Mouse (Mus musculus) right cerebral cortex, adult 18-20 months (tissue): Measurements from ENCODE around the gene Pan3.
"Not testable (repeated sequence)": the region's sequence is repeated elsewhere in the genome, so short reads cannot be mapped to it uniquely, and the experiment has no call there.

Experiments
- DNase-seq: peaks from one replicate; pipeline ENCODE4 v3.0.0; 2022; ENCODE audit warnings: mixed read lengths

Gene Pan3

DNA sequence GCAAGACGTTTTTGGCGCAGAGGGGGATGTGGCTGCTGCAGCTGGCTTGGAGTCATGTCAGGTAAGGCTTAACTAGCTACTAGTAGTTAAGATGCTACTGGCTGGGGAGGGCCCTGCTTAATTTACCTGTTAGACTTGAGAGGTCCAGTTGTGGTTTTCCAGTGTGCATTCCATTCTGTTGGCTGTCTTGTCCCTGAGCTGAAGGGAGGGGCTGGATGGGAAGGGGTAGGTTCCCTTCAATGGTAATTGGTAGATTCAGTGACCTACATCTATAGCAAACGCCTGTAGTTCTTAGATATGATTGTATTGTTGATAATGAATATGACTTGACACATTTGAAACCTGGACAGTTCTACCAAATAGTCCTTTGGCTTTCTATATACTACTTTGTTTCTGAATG, 62.5 kb downstream of the Pan3 start:
- DNase-seq = no peak

DNA sequence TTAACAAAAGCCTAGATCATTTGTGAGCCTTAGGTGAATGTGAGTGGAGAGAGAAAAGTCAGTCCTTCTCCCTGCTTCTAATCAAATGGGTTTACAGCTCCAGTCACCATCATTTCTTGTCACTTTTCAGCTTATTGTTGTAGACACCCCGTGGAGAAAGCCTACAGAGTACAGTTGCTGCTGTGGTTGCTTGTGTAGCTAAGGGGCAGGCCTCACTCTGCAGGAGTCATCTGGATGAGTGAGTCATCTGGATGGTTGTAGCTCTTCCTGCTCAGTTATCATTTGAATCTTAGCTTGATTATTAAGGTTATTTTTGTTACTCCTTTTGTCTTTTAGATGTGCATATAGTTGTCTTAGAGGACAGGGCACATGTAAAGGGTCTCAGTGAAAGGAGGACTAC, 63.2 kb downstream of the Pan3 start:
- DNase-seq = no peak

DNA sequence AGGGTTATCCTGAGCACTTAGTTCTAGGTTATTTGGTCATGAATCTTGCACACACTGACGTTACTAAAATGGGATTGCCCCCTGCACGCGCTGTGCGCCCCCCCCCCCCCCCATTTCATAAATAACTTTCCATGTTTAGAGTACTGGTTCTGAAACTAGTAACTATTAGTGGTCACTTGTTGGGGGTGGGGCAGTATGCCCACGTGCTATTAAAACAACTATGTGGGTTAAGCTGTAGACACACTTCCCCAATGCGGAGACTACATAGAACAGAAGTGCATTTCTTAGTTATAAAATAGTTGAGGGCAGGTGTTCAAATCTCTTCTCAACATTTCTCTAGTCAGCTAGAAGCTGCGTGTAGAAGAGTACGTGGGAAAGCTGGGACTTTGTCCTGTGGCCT, 63.7 kb downstream of the Pan3 start:
- DNase-seq = no peak

DNA sequence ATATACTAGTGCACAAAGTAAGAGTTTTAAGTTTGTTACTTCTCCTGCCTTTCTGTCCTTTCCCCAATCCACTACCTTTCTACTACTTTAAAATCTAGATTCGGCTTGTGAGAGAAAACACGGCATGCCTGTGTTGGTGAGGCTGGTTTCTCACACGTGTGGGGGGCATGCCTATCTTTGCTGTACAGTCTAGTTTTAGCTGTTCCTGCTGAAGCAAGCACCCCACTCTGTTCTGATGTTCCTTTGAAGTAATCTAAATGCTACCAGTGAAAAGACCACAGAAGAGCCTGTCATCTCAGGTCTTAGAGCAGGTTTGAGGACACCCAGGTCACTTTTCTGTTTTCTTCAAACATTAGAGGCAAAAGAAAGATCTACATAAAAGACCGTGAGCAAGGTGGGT, 64.4 kb downstream of the Pan3 start:
- DNase-seq = no peak

DNA sequence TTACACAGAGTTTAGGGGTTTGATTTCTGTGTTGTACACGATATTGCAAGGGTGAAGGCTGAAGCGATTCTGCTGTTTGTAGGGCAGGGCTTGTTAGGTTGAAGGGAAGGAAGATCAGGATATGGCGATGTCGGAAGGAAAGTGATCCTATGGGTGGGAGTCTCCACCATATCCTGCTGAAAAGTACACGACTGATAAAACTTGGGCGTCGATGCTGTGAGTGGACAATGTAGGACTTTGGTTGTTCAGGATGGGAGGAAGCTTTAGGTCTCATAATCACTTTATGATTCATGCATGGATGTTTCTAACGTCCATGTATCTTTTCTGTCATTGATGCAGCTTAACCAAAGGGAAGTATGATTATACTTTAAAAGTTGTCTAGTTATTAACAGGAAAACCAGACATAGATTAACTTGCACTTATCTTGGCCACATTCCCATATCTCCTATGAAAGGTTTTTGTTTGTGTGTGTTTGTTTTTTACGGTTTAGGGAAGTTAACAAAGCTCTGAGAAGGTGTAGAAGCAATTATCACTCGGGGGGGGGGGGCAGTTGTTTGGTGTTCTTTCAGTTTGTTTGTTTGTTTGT, 64.9 kb downstream of the Pan3 start:
- DNase-seq = no peak

DNA sequence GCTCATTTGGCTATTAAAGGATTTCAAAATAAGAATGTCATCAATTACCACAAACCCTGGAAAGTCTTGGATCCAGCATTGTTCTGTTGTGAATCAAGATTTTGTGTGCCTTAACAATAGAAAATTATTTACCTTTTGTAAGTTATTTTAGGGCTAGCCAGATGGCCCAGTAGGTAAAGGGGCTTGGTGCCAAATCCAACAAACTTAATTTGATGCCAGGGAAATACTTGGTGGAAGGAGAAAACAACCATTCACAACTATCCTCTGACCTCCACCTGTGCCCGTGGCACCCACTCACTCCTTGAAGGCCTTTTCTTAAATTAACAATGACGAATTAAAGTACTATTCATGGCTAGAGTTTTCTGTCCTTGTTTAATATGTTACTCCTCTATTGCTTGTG, 66.0 kb downstream of the Pan3 start:
- DNase-seq = no peak

DNA sequence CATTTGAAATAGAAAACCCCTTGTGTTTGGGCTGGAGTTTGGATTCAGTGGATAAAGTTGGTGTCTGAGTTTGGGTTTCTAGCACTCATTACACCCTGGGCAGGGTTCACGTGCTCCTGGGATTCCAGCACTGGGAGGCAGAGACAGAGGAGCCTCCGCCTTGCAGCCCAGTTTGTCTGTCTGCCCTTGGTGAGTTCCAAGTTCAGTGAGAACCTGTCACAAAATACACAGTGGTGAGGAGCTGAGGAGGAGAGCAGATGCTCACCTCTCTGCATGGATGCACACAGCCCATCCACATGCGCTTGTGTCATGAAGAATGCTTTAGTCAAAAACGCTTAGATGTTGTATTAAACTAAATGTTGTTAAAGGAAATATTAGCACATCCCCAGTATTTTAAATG, 67.0 kb downstream of the Pan3 start:
- DNase-seq = no peak

DNA sequence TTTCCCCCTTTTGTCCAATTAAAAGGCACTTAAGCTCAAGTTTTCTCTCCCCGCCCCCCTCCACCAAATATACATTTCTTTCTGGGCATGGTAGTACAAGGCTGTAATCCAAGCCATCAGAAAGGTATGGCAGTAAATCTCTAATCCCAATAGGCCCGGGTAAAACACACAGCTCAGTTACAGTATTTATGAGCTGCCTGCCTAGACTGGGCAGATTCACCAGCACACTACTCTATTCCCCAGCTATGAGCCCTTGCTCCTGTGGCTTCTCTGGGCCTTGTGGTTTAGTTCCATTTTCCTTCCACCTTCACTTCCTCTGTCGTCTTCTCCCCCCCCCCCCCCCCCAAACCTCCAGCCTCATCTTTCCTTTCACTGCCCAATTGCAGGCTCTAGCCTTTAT, 67.8 kb downstream of the Pan3 start:
- no peak for DNase-seq

DNA sequence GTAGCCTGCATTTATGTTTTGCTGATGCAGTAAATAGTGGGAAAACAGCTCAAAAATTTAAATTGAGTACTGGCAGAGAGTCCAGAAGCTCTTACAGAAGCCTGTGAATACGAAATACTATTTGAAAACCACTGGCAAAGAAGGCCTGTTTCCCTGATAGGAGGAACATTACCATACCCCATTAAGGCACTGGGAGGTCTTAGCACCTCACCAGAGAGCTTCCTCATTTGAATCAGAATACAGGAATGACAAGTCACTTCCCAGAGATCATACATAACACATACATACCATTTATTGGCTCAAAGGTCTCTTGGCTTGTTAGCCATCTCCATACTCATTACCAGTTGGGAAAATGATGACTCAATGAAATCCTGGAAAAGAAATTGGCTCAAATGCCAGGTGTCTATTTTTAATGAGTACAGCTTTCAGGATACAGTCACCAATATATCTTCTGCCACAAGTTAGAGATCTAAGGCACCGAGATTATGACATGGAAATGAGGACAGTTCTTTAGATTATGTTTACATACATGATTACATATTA, 71.6 kb downstream of the Pan3 start:
- DNase-seq = no peak

DNA sequence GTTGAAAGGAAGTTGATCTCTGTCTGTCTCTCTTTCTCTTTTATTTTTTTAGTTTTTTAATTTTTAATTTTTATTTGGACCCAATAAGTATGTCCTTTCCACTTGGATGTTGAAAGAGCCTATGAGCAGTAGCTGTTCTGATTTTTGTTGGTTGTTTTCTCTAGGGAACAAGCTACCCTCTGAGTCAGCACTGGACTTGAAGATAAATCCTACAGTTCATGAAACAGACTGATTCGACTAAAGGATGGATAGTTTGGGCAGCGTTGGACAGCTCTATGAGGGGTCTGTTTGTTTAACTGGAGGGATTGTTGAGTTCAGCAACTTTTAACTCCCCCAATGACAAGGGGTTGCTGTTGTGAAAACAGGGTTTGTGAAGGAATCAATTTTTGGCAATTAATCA, 73.0 kb downstream of the Pan3 start:
- no peak for DNase-seq

DNA sequence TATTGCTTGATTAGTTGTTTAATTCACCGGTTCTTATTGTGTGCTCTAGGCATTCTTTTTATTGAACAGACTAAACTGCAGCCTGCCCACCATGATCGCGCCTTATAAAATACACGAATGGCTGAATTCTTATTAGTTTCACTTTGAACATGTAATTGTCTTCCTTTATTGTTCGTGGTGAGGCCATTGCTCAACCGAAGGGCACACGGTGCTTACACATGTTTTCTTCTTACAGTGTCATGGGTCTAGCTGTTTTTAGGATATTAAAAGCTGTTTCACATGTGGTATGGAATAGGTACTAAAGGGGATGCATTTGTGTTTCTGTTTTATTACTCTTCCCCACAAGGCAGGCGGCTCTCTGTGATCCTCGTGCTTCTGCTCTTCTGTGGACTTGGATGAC, 81.4 kb downstream of the Pan3 start:
- no peak for DNase-seq

DNA sequence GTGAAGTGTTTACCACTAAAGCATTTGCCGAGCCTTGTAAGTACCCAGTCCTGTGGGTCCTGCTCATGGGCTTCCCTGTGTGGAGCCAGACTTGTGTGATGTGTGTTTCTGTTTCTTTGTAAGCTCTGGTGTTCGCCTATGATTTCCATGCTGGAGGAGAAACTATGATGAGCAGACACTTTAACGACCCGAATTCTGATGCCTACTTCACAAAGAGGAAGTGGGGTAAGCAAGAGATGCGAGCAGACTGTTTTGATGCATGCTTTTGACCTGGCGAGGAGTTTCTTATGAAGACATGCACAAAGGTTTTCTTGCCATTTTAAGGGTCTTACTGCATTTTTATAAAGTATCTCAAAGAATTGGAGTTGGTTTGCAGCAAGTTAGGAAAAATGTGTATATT, 97.0 kb downstream of the Pan3 start:
- no peak for DNase-seq

DNA sequence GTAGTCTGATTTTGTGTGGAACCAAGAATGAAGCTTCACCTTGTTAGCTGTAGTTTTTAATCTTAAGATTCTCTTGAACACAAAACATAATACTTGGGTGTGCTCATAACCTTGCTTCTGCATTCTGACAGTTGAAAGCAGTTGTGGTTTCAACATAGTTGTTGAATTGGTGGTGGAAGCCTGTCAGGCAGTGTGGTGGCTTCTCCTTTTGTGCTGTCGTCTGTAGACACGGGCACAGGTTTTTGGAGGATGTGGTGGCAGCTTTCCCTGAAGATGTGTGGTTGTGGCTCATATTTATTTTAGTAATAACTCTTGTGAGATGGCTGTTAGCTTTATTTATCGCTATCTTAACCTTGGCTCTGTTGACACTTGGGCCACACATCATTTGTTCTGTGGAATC, 97.8 kb downstream of the Pan3 start:
- no peak for DNase-seq

DNA sequence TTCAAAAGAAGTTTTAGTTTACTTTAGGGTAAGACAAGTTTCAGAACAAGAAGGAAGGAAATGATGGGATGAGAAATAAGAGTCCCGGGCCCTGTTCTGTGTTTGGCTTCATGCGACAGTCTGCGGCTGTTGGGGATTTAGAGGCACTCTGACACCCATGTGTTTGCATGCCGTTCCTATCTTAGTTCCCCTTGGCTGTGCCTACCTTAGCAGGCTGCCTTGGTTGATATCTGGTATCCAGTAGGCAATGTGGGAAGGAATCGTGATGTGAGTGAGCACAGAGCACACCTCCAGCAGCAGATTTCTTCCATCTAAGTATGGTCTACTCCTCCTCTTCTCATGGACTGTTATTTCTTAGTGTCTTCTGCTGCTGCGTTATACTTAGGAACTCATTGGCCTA, 102.1 kb downstream of the Pan3 start:
- DNase-seq = no peak

DNA sequence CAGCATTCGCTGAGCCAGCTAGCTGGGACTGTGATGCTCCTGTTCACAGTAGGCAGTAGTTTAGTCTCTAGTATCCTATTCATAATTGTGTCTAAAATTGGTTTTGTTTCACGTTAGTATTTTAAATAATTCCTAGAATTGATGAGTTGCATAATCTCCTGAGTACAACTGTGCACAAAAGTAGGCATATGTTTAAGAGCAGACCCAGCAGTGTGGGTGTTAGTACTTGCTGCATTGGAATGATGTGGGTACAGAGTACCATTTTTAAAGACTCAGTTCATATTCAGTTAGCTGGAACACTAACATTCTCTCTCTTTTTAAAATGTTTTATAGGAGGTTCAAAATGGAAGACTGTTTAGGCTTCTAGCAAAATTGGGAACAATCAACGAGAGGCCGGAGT, 109.4 kb downstream of the Pan3 start:
- DNase-seq = peak; percentile 54

DNA sequence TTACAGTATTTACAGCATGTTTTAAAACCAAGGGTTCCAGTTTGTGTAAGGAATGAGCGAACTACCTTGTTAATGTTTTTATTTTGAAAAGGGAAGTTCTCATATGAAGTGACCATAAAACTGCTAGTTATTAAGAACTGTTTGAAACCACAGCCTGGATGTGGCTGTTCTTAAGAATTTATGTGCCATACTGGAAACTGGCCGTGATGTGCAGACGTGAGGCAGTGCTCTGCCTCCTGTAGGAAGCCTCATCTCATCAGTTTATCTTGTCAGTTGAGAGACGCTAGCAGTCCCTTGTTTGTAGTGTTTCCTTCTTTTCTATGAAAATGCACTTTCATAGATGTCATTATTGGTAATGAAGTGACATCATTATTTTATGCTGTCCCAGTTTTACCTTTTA, 109.9 kb downstream of the Pan3 start:
- no peak for DNase-seq

DNA sequence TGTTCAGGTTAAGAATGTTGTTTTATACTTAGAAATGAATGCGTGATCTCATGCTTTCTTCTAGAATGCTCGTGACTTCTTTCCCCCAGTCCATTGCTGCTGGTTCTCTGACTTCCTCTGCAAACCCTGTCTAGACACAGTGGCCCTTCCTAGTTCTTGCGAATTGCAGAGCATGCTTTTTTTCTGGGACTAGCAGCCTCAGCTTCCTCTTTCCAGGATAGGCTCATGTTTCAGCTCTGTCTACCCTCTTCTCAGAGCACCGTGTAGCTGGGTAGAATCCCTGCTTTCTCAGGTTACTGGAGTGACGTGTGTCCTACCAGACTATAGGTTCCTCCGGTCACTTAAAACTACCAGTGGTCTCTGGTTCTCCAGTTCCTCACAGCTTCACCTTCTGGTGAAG, 112.3 kb downstream of the Pan3 start:
- DNase-seq = no peak

DNA sequence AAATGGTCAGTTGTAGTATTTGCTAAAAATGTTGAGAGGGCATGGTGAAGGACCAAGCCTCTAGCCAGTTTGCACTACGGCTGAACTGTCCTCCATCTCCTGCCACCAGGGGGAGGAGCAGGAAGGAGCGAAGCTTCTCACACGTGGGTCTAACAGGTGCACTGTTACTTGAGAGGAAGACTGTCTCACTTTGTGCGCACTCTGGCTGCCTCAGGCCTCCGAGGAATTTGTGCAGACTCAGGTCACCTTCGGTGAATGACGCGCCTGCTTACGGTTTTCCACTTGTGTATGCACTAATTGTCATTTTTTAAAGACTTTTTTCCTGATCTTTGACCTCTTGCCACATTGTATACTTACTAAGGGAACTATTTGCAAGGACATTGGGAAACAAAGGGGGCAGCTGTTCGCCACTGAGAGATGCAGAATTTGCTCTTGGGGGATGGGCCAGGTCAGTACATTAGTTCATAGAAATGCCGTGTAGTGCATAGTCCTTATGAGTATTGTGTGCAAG, 115.8 kb downstream of the Pan3 start:
- no peak for DNase-seq

DNA sequence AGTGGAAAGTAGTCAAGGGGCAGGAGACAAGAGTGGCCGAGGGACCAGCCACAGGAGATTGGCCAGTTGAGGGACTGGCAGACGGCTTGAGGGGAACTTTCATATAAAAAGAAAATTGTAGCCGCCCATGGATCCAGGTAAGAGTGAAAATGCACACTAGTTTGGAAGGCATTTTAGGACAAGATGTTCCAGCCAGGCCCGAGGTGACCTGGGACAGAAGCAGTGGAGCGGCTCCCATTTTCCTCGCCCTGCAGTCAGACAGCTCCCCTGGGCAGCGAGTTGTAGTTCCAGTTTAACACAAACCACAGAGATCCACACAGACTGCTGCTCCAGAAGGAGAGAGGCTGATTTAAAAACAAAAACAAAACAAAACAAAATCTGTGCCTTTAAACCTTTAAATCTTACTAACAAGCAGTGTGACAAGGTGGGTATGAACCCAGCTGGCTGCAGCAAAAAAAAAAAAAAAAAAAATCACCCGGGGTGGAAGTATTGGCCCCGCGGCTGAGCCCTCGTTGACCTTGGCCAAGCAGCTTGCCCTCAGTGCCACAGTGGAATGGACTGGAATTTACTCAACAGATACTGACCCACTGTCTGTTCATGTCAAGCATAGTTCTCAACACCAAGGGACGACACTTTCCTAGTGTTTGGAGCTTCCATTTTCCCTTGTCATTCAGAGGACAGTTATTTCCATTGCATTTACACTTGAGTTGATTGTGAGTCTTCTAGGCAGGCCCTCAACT, 119.2 kb downstream of the Pan3 start:
- DNase-seq = no peak

DNA sequence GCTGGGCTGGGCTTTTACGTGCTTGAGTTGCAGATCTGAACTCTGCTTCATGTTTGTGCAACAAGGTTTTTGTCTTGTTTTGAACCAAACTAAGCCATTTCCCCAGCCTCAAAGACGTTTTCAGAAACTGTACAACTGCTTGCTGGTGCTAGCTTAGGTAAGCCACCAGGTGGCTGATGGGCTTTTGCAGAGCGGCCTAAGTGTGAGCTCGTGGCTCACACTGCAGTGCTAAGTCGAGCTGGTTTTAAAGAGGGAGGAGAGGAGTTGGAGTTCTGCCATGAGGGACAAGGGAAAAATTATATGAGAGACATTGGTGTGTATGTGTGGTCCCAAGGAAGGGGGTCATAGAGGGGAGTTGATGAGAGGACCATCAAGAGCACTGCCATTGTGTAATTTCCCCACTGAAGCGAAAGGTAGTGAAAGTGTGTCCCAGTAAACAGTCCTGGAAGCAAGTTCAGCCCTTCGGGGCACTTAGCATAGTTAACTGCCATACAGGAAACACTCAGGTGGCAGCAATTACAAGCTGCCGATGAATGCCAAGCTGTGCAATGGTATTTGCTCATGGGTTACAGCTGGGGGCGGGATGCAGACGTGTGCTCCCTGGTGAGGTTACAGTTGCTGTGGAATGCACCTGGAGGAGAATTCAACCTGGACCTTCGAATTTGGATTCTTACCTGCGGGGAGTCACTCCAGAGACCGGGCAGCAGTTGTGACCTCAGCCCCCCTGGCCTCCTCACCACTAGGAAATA, 122.1 kb downstream of the Pan3 start:
- DNase-seq = no peak

DNA sequence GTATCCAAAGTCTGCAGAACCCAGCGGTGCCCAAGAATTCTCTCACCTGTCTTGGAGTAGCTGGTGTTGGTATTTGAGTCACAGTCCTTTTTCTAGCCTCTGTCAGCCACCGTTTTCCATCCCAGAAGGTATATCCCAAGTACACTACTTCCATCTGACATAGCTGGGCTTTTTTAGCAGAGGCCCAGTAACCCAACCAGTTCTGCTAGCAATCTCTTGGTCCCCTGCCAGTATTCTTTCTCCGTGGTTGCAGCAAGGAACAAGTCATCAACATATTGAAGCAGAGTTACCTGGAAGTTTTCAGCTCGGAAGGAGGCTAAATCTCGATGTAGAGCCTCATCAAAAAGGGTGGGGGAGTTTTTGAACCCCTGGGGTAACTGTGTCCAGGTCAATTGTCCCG, 127.7 kb downstream of the Pan3 start:
- not testable (repeated sequence) for DNase-seq

DNA sequence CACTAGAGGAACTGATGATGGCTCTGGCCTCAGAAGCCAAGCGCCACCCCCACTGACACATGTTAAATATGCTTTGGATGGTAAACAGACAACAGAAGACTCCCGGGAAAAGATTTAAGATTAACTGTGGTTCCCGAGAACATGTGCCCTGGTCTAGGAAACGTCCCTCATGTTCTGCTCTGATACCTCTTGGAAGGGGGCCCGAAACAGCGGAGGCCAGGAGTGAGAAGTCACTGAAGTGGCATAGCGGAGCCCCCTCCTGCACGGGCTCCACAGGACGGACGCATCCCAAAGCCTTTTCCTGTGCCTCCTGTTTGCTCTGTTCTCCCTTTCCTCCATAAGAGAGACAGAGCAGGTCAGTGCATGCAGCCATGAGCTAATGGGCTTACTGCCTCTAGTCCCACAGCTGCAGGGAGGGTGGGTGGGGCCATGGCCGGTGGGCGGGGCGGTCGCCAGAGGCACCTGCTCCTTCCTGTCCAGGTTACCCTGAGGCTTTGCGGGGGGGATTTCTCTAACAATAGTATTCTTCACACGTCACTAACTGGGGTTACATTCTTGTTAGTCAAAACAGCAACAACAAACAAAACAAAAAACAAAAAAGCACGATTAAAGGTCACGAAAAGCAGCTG, 133.7 kb downstream of the Pan3 start:
- no peak for DNase-seq

DNA sequence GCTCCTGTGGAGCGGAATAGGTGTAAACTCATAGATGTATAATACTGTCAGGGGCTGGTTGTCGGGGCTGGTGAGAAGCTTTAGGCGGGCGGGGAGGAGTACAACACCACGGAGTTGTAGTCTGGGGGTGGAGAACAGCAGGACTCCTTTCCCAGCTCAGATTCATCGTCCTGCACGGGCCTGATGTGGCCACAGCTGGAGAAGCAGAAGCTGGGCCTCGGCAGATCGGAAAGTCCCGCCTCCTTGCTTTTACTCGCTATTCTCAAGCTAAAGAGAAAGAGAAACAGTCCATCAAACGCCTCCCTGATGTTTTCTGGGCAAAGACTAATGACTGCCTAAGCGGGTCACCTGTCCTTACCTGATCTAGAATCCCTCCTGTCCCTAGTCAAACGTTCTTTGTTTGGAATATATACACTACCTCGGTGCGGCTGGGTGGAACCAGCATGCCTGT, 134.2 kb downstream of the Pan3 start:
- no peak for DNase-seq
